Comparison of ENCODE assay signal across 8 mouse cellular contexts in genomic region chr2:157006511-157007233, GRCm38 (mm10). TPM values are rescaled to one million over a fixed set of nuclear protein-coding genes. Genes with fewer than 3 reads are reported as not detected.
DNase-seq lines count a peak whose midpoint lies in the region; ATAC-seq and TF ChIP-seq lines count a peak whose summit lies in the region.

Dsn1 (minus strand) TSS chr2:157007154.

- peak; percentile 90 for ATAC-seq in forebrain, postnatal 0 days
- peak; percentile 86 for ATAC-seq in lung, embryonic 14.5 days (ENCODE audit: insufficient read depth)
- peak; percentile 75 for ATAC-seq in neutrophil, adult 5-6 weeks (ENCODE audit: extremely low read depth, insufficient number of reproducible peaks, low FRiP score, poor library complexity, severe bottlenecking)

- peak within 1 kb of the TSS; percentile 86 for H3K9ac ChIP-seq in MEL (ENCODE audit: control insufficient read depth, low read depth, low read length, poor library complexity, severe bottlenecking)
- peak within 1 kb of the TSS; percentile 61 for H3K9ac ChIP-seq in forebrain, postnatal 0 days
- peak within 1 kb of the TSS; percentile 80 for H3K9ac ChIP-seq in lung, embryonic 14.5 days

- H3K4me1 ChIP-seq in MEL (ENCODE audit: control insufficient read depth in 1 of 2, insufficient read depth in 2 of 2, low read length in 2 of 2): peaks cover 3 to 12% of the 10 kb centered on the region in 2 experiments; a peak in 3 of 4 replicates
- H3K4me1 ChIP-seq in cerebellum, adult 2 months (ENCODE audit: control insufficient read depth, insufficient read depth, low read length): peaks cover 13% of the 10 kb centered on the region
- peaks cover 4% of the 10 kb centered on the region; the same call in 1 of the 2 replicates for H3K4me1 ChIP-seq in forebrain, postnatal 0 days (ENCODE audit: insufficient read depth)
- peaks cover 10% of the 10 kb centered on the region; the same call in 1 of the 2 replicates for H3K4me1 ChIP-seq in lung, embryonic 14.5 days (ENCODE audit: insufficient read depth)

- no peak for TF ChIP-seq CTCF in MEL (IDR thresholded peaks at IDR 0.05 in 2 of 3, conservative IDR thresholded peaks at IDR 0.05 in 1 of 3; ENCODE audit: control insufficient read depth in 1 of 3, insufficient read depth in 1 of 3, low read depth in 2 of 3, low read length in 3 of 3, poor library complexity in 1 of 3, severe bottlenecking in 1 of 3)
- TF ChIP-seq CTCF in cerebellum, adult 2 months (IDR thresholded peaks at IDR 0.05; ENCODE audit: borderline replicate concordance, insufficient read depth, low read depth, low read length): no peak
- TF ChIP-seq CTCF in forebrain, postnatal 0 days (IDR thresholded peaks at IDR 0.05; ENCODE audit: low read depth): no peak
- no peak for TF ChIP-seq CTCF in lung, embryonic 14.5 days (IDR thresholded peaks at IDR 0.05; ENCODE audit: low read depth)

- peak; percentile 94 for DNase-seq in MEL (ENCODE audit: low read depth, low spot score)
- peak; percentile 85 to 90 for DNase-seq in cerebellum, adult 2 months
- peak; percentile 95 for DNase-seq in forebrain, postnatal 0 days
- peak; percentile 93 for DNase-seq in heart, postnatal 4 days
- peak; percentile 76 to 89 for DNase-seq in layer of hippocampus, adult 8-10 months (ENCODE audit: low spot score in 2 of 2)
- peak; percentile 94 for DNase-seq in lung, embryonic 14.5 days
- DNase-seq in testis, postnatal 14 days (ENCODE audit: low spot score): peak; percentile 89

- peak; percentile 80 to 95 for TF ChIP-seq POLR2A in MEL (IDR thresholded peaks at IDR 0.05; ENCODE audit: control insufficient read depth in 1 of 2, insufficient read depth in 1 of 2, low read depth in 1 of 2, low read length in 2 of 2, poor library complexity in 1 of 2)
- TF ChIP-seq POLR2A in cerebellum, adult 2 months (IDR thresholded peaks at IDR 0.05; ENCODE audit: borderline replicate concordance, insufficient read depth, low read length): peak; percentile 66; the same call in 1 of the 2 replicates

- no peaks in the 10 kb centered on the region for H3K27me3 ChIP-seq in MEL (ENCODE audit: control insufficient read depth in 1 of 2, insufficient read depth in 2 of 2, low read length in 2 of 2)
- H3K27me3 ChIP-seq in cerebellum, adult 2 months (ENCODE audit: control insufficient read depth, insufficient read depth, low read length): no peaks in the 10 kb centered on the region
- H3K27me3 ChIP-seq in forebrain, postnatal 0 days (ENCODE audit: insufficient read depth, low read length): no peaks in the 10 kb centered on the region
- H3K27me3 ChIP-seq in lung, embryonic 14.5 days (ENCODE audit: insufficient read depth, low read length): no peaks in the 10 kb centered on the region

- under 1% methylated on average over 56 of the region's 56 CpGs for WGBS in cerebellum, adult 2 months
- WGBS in forebrain, postnatal 0 days: 2% methylated on average over 55 of the region's 56 CpGs
- WGBS in lung, embryonic 14.5 days: under 1% methylated on average over 56 of the region's 56 CpGs

- peaks cover 2 to 5% of the 10 kb centered on the region in 2 experiments; a peak in 2 of 4 replicates for H3K36me3 ChIP-seq in MEL (ENCODE audit: control insufficient read depth in 1 of 2, insufficient read depth in 2 of 2, low read length in 2 of 2)
- no peaks in the 10 kb centered on the region for H3K36me3 ChIP-seq in forebrain, postnatal 0 days (ENCODE audit: insufficient read depth)
- peaks cover 31% of the 10 kb centered on the region for H3K36me3 ChIP-seq in lung, embryonic 14.5 days (ENCODE audit: insufficient read depth)

- H3K9me3 ChIP-seq in MEL (replicated peaks; ENCODE audit: insufficient read depth, low read length): no peaks in the 10 kb centered on the region
- H3K9me3 ChIP-seq in forebrain, postnatal 0 days (ENCODE audit: low read length): no peaks in the 10 kb centered on the region
- H3K9me3 ChIP-seq in lung, embryonic 14.5 days (ENCODE audit: low read depth, low read length): no peaks in the 10 kb centered on the region

- H3K4me3 ChIP-seq in MEL (ENCODE audit: control insufficient read depth in 1 of 2, insufficient read depth in 1 of 2, low read depth in 2 of 2, low read length in 2 of 2): peak within 1 kb of the TSS; percentile 64 to 66
- peak within 1 kb of the TSS; percentile 88 for H3K4me3 ChIP-seq in cerebellum, adult 2 months (replicated peaks; ENCODE audit: insufficient read depth, low read depth, low read length)
- peak within 1 kb of the TSS; percentile 56 for H3K4me3 ChIP-seq in forebrain, postnatal 0 days (ENCODE audit: low read depth, low read length)
- H3K4me3 ChIP-seq in lung, embryonic 14.5 days (ENCODE audit: low read depth, low read length): peak within 1 kb of the TSS; percentile 86

- TF ChIP-seq RAD21 in MEL (IDR thresholded peaks at IDR 0.05; ENCODE audit: low read depth, low read length): no peak

- H3K4me2 ChIP-seq in forebrain, postnatal 0 days (ENCODE audit: low read depth): peak within 1 kb of the TSS; percentile 99
- H3K4me2 ChIP-seq in lung, embryonic 14.5 days: peak within 1 kb of the TSS; percentile 71

- H3K79me2 ChIP-seq in MEL (ENCODE audit: control insufficient read depth, insufficient read depth, low read length, poor library complexity): peaks cover 8% of the 10 kb centered on the region

- peak within 1 kb of the TSS; percentile 85 for H3K27ac ChIP-seq in MEL (ENCODE audit: control insufficient read depth, low read depth, low read length)
- peak within 1 kb of the TSS; percentile 81 for H3K27ac ChIP-seq in cerebellum, adult 2 months (ENCODE audit: insufficient read depth, low read length)
- H3K27ac ChIP-seq in forebrain, postnatal 0 days (ENCODE audit: low read depth, low read length): peak within 1 kb of the TSS; percentile 60
- H3K27ac ChIP-seq in lung, embryonic 14.5 days (ENCODE audit: low read depth): peak within 1 kb of the TSS; percentile 83

- no peak for TF ChIP-seq EP300 in MEL (IDR thresholded peaks at IDR 0.05; ENCODE audit: low read depth in 1 of 2, low read length in 2 of 2)

TF ChIP-seq in MEL, 35 proteins besides CTCF, POLR2A, EP300 and RAD21 (continues in another document):
- peak; percentile 83 for TF ChIP-seq BHLHE40 (IDR thresholded peaks at IDR 0.05; ENCODE audit: borderline replicate concordance, low read depth, low read length)
- peak; percentile 69 for TF ChIP-seq TCF12 (IDR thresholded peaks at IDR 0.05; ENCODE audit: low read depth, low read length)
- no peak for TF ChIP-seq JUND (IDR thresholded peaks at IDR 0.05; ENCODE audit: low read depth, low read length)
- TF ChIP-seq USF2 (IDR thresholded peaks at IDR 0.05; ENCODE audit: borderline replicate concordance in 1 of 2, insufficient read depth in 1 of 2, low read depth in 1 of 2, low read length in 2 of 2): 0 out of 4 replicates have a peak, but pooled peaks of 1 of the 2 experiments have one; percentile 52
- peak; percentile 91 for TF ChIP-seq USF1 (IDR thresholded peaks at IDR 0.05; ENCODE audit: low read depth, low read length)
- TF ChIP-seq ZKSCAN1 (IDR thresholded peaks at IDR 0.05; ENCODE audit: low read depth, low read length): no peak
- TF ChIP-seq SMC3 (IDR thresholded peaks at IDR 0.05; ENCODE audit: low read depth, low read length): no peak
- no peak for TF ChIP-seq POLR2AphosphoS5 (IDR thresholded peaks at IDR 0.05; ENCODE audit: borderline replicate concordance, low read depth, low read length)
- peak; percentile 43; the same call in 1 of the 2 replicates for TF ChIP-seq TBP (IDR thresholded peaks at IDR 0.05; ENCODE audit: low read depth, low read length)
- TF ChIP-seq NRF1 (IDR thresholded peaks at IDR 0.05; ENCODE audit: insufficient read depth, low read depth, low read length, poor library complexity, severe bottlenecking): peak; percentile 94
- TF ChIP-seq MAZ (IDR thresholded peaks at IDR 0.05; ENCODE audit: low read depth, low read length): peak; percentile 57; the same call in 1 of the 2 replicates
- no peak for TF ChIP-seq TAL1 (IDR thresholded peaks at IDR 0.05; ENCODE audit: low read length)
- TF ChIP-seq MXI1 (IDR thresholded peaks at IDR 0.05; ENCODE audit: low read depth, low read length): peak; percentile 84
- TF ChIP-seq ZC3H11A (IDR thresholded peaks at IDR 0.05; ENCODE audit: low read depth, low read length): no peak
- peak; percentile 66 for TF ChIP-seq ELF1 (IDR thresholded peaks at IDR 0.05; ENCODE audit: low read depth, low read length)
- TF ChIP-seq HCFC1 (IDR thresholded peaks at IDR 0.05; ENCODE audit: low read depth, low read length): peak; percentile 64
- TF ChIP-seq GABPA (IDR thresholded peaks at IDR 0.05; ENCODE audit: low read depth, low read length): no peak
- TF ChIP-seq POLR2AphosphoS2 (IDR thresholded peaks at IDR 0.05; ENCODE audit: low read length): peak; percentile 94
- TF ChIP-seq KAT2A (conservative IDR thresholded peaks at IDR 0.05; ENCODE audit: low read depth, low read length): 0 out of 2 replicates have a peak, but pooled peaks have one; percentile 29
- no peak for TF ChIP-seq CHD2 (IDR thresholded peaks at IDR 0.05; ENCODE audit: low read length)
- TF ChIP-seq MAX (IDR thresholded peaks at IDR 0.05; ENCODE audit: low read length): peak; percentile 38; the same call in 1 of the 2 replicates
- peak; percentile 82 for TF ChIP-seq E2F4 (IDR thresholded peaks at IDR 0.05; ENCODE audit: borderline replicate concordance, low read depth, low read length)
- no peak for TF ChIP-seq RCOR1 (IDR thresholded peaks at IDR 0.05; ENCODE audit: low read depth, low read length)
- TF ChIP-seq CHD1 (IDR thresholded peaks at IDR 0.05; ENCODE audit: low read depth, low read length): no peak
- peak; percentile 91 for TF ChIP-seq NELFE (IDR thresholded peaks at IDR 0.05; ENCODE audit: low read depth, low read length)
- no peak for TF ChIP-seq UBTF (IDR thresholded peaks at IDR 0.05; ENCODE audit: borderline replicate concordance, insufficient read depth, low read depth, low read length)
- TF ChIP-seq ETS1 (IDR thresholded peaks at IDR 0.05; ENCODE audit: low read depth, low read length): no peak; the same call in 1 of the 2 replicates
- TF ChIP-seq MYB (IDR thresholded peaks at IDR 0.05; ENCODE audit: low read depth, low read length): no peak

RNA-seq across cellular contexts. Expression of gene Dsn1, which starts in this region (rescaled TPM):
- 27.1 and 29.3 TPM in 2 replicates for total RNA-seq in MEL (2012; rRNA removed)
- polyA plus RNA-seq in MEL (2012; ENCODE audit: insufficient read depth in 1 of 2, insufficient read length in 2 of 2, low read depth in 1 of 2, low replicate concordance in 2 of 2, missing spikeins in 1 of 2): 10 to 100 TPM in 1 of 2 experiments, not detected in 1; 33.2 TPM
- polyA plus RNA-seq in cerebellum, adult 2 months (2012; rRNA removed): 4.6 and 4.8 TPM in 2 replicates
- total RNA-seq in forebrain, postnatal 0 days (2014; rRNA removed): 8.0 and 12.2 TPM in 2 replicates
- 9.3 and 10.0 TPM in 2 replicates for polyA plus RNA-seq in forebrain, postnatal 0 days (2015; fragmentation: Nextera tagmentation; extraction: Ambion mirVana)
- total RNA-seq in heart, postnatal 4 days (2021): 10 to 100 TPM; 21.5 to 24.3 TPM
- 1 to 10 TPM; 4.5 to 6.3 (median 5.3) TPM for total RNA-seq in layer of hippocampus, adult 8-10 months (2022)
- polyA plus RNA-seq in lung, embryonic 14.5 days (2014; fragmentation: Nextera tagmentation; extraction: Ambion mirVana): 44.2 and 46.6 TPM in 2 replicates
- 11.0 and 14.4 TPM in 2 replicates for total RNA-seq in neutrophil, adult 5-6 weeks (2017)

Comparison
In these comparisons a context has a peak if more than half of its experiments do, and no peak if none do; other contexts are left out.
1. Peak in every context shown above with its lines: DNase-seq, ATAC-seq, H3K4me3 ChIP-seq and H3K27ac ChIP-seq.